Mouse (Mus musculus): Measurements from ENCODE around the gene Tmigd3. TPM values are rescaled to one million over a fixed set of nuclear protein-coding genes. Genes with fewer than 3 reads are reported as not detected.

The Tmigd3 gene
- polyA plus RNA-seq, 1 experiment from 2014 or later, result not detected

DNA sequence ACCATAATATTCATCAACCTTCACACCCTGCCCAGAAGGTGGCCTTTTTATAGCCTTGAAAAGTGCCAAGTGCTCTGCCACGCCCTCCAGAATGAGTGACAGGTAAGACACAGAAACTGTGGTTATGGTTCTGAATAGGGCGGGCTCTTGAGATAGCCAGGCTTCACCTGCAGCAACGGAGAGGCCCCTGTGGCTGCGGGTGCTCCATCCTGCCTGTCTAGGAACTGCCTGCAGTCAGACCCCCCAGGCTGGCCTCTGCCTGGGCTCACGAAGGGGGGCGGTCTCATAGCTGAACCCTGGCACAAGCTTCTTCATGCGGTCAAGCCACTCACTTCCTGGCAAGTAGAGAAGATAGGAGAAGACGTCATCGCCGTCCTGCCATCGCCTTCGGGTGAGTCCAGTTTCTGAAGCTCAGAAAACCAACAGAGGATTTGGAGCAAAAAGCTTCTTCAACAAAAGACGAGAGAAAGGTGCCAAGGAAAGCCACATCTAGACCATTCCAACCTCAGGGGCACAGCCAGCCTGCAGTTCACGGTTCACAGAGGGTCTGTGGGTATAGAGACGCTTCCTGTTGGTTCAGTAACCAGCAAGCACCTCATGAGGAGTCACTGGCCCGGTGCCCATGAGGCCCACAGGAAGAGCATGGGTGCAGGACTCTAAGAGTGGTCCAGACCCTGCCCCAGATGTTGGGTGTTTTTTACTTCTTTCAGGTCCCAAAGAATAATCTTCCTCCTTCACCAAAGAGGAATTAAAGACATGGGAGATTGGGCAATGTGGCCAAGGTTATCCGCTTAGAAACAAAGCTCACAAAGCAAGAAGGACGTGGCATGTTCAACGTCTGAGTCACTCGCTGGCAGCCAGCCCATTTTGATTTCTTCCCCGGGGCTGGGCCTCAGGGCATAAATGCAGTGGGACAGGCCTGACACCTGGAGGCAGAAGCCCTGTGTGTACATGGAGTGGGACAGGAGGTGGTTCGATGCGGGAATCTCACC is 24.2 kb downstream of the Tmigd3 start:
- WGBS (ENCODE audit: insufficient replicate concordance), result 14% methylated on average over 23 of the region's 23 CpGs
- Histone ChIP-seq H3K4me1 (ENCODE audit: control insufficient read depth, low read depth, low read length) (peaks cover 23% of the 10 kb centered on the region), H3K36me3 (ENCODE audit: control insufficient read depth, insufficient read depth) (no peaks in the 10 kb centered on the region), H3K9ac (ENCODE audit: low read depth, low read length) (0 out of 2 replicates have a peak overlapping the region, but pooled peaks have one; percentile 2), H3K4me2 (ENCODE audit: low read depth, low read length) (peak overlapping the region; percentile 42), H3K4me3 (ENCODE audit: low read depth, low read length) (0 out of 2 replicates have a peak overlapping the region, but pooled peaks have one; percentile 10), H3K27ac (ENCODE audit: low read length) (peak overlapping the region; percentile 71), H3K9me3 (replicated peaks; ENCODE audit: control insufficient read depth, low read length) (no peaks in the 10 kb centered on the region), H3K27me3 (ENCODE audit: control insufficient read depth, insufficient read depth, low read depth, low read length) (no peaks in the 10 kb centered on the region; the same call in 1 of the 2 replicates)
- ATAC-seq (ENCODE audit: low read depth), result peak; percentile 67

- Histone ChIP-seq H3K4me1 (ENCODE audit: control insufficient read depth, low read depth, low read length) (peaks cover 23% of the 10 kb centered on the region), H3K4me3 (ENCODE audit: low read depth, low read length) (no peak overlapping the region), H3K27me3 (ENCODE audit: control insufficient read depth, insufficient read depth, low read depth, low read length) (no peaks in the 10 kb centered on the region; the same call in 1 of the 2 replicates), H3K4me2 (ENCODE audit: low read depth, low read length) (no peak overlapping the region), H3K27ac (ENCODE audit: low read length) (no peak overlapping the region), H3K9ac (ENCODE audit: low read depth, low read length) (no peak overlapping the region), H3K9me3 (replicated peaks; ENCODE audit: control insufficient read depth, low read length) (no peaks in the 10 kb centered on the region), H3K36me3 (ENCODE audit: control insufficient read depth, insufficient read depth) (no peaks in the 10 kb centered on the region)
- no peak for ATAC-seq (ENCODE audit: low read depth)
- 73% methylated on average over 3 of the region's 3 CpGs for WGBS (ENCODE audit: insufficient replicate concordance)
These were observed 26.1 kb downstream of the Tmigd3 start for GRCm38 (mm10) chr3:105896811-105897210.

GRCm38 (mm10) chr3:105898325-105898724 is 27.6 kb downstream of the Tmigd3 start:
- Histone ChIP-seq H3K9ac (ENCODE audit: low read depth, low read length) (no peak overlapping the region), H3K36me3 (ENCODE audit: control insufficient read depth, insufficient read depth) (no peaks in the 10 kb centered on the region), H3K27me3 (ENCODE audit: control insufficient read depth, insufficient read depth, low read depth, low read length) (no peaks in the 10 kb centered on the region; the same call in 1 of the 2 replicates), H3K4me3 (ENCODE audit: low read depth, low read length) (no peak overlapping the region), H3K27ac (ENCODE audit: low read length) (no peak overlapping the region), H3K4me1 (ENCODE audit: control insufficient read depth, low read depth, low read length) (peaks cover 12% of the 10 kb centered on the region), H3K4me2 (ENCODE audit: low read depth, low read length) (no peak overlapping the region), H3K9me3 (replicated peaks; ENCODE audit: control insufficient read depth, low read length) (no peaks in the 10 kb centered on the region)
- 24% methylated on average over 2 of the region's 2 CpGs for WGBS (ENCODE audit: insufficient replicate concordance)
- no peak for ATAC-seq (ENCODE audit: low read depth)

- 74% methylated on average over 11 of the region's 11 CpGs for WGBS (ENCODE audit: insufficient replicate concordance)
- Histone ChIP-seq H3K9me3 (replicated peaks; ENCODE audit: control insufficient read depth, low read length) (no peaks in the 10 kb centered on the region), H3K27ac (ENCODE audit: low read length) (no peak overlapping the region), H3K4me2 (ENCODE audit: low read depth, low read length) (no peak overlapping the region), H3K4me1 (ENCODE audit: control insufficient read depth, low read depth, low read length) (peaks cover 11% of the 10 kb centered on the region), H3K27me3 (ENCODE audit: control insufficient read depth, insufficient read depth, low read depth, low read length) (no peaks in the 10 kb centered on the region; the same call in 1 of the 2 replicates), H3K36me3 (ENCODE audit: control insufficient read depth, insufficient read depth) (no peaks in the 10 kb centered on the region), H3K4me3 (ENCODE audit: low read depth, low read length) (no peak overlapping the region), H3K9ac (ENCODE audit: low read depth, low read length) (no peak overlapping the region)
- no peak for ATAC-seq (ENCODE audit: low read depth)
These were observed 28.2 kb downstream of the Tmigd3 start for GRCm38 (mm10) chr3:105898861-105899260.

GRCm38 (mm10) chr3:105899394-105900147 is 28.9 kb downstream of the Tmigd3 start:
- Histone ChIP-seq H3K4me2 (ENCODE audit: low read depth, low read length) (no peak overlapping the region), H3K9ac (ENCODE audit: low read depth, low read length) (no peak overlapping the region), H3K27me3 (ENCODE audit: control insufficient read depth, insufficient read depth, low read depth, low read length) (no peaks in the 10 kb centered on the region), H3K4me3 (ENCODE audit: low read depth, low read length) (no peak overlapping the region), H3K9me3 (replicated peaks; ENCODE audit: control insufficient read depth, low read length) (no peaks in the 10 kb centered on the region), H3K36me3 (ENCODE audit: control insufficient read depth, insufficient read depth) (no peaks in the 10 kb centered on the region), H3K4me1 (ENCODE audit: control insufficient read depth, low read depth, low read length) (peaks cover 10% of the 10 kb centered on the region), H3K27ac (ENCODE audit: low read length) (no peak overlapping the region)
- ATAC-seq (ENCODE audit: low read depth), result peak; percentile 46; the same call in 1 of the 2 replicates
- 30% methylated on average over 8 of the region's 8 CpGs for WGBS (ENCODE audit: insufficient replicate concordance)

GRCm38 (mm10) chr3:105900266-105900665 is 29.6 kb downstream of the Tmigd3 start:
- Histone ChIP-seq H3K27ac (ENCODE audit: low read length) (peak overlapping the region; percentile 7; the same call in 1 of the 2 replicates), H3K4me3 (ENCODE audit: low read depth, low read length) (no peak overlapping the region), H3K4me2 (ENCODE audit: low read depth, low read length) (no peak overlapping the region), H3K9ac (ENCODE audit: low read depth, low read length) (no peak overlapping the region), H3K4me1 (ENCODE audit: control insufficient read depth, low read depth, low read length) (peaks cover 6% of the 10 kb centered on the region), H3K27me3 (ENCODE audit: control insufficient read depth, insufficient read depth, low read depth, low read length) (no peaks in the 10 kb centered on the region), H3K36me3 (ENCODE audit: control insufficient read depth, insufficient read depth) (no peaks in the 10 kb centered on the region), H3K9me3 (replicated peaks; ENCODE audit: control insufficient read depth, low read length) (no peaks in the 10 kb centered on the region)
- WGBS (ENCODE audit: insufficient replicate concordance), result 56% methylated on average over 6 of the region's 6 CpGs
- no peak for ATAC-seq (ENCODE audit: low read depth)

GRCm38 (mm10) chr3:105900716-105901115 is 30.0 kb downstream of the Tmigd3 start:
- Histone ChIP-seq H3K27me3 (ENCODE audit: control insufficient read depth, insufficient read depth, low read depth, low read length) (no peaks in the 10 kb centered on the region), H3K4me1 (ENCODE audit: control insufficient read depth, low read depth, low read length) (peaks cover 6% of the 10 kb centered on the region), H3K27ac (ENCODE audit: low read length) (peak overlapping the region; percentile 3; the same call in 1 of the 2 replicates), H3K9me3 (replicated peaks; ENCODE audit: control insufficient read depth, low read length) (no peaks in the 10 kb centered on the region), H3K4me3 (ENCODE audit: low read depth, low read length) (no peak overlapping the region), H3K36me3 (ENCODE audit: control insufficient read depth, insufficient read depth) (no peaks in the 10 kb centered on the region), H3K9ac (ENCODE audit: low read depth, low read length) (no peak overlapping the region), H3K4me2 (ENCODE audit: low read depth, low read length) (no peak overlapping the region)
- peak; percentile 41; the same call in 1 of the 2 replicates for ATAC-seq (ENCODE audit: low read depth)
- WGBS (ENCODE audit: insufficient replicate concordance), result 27% methylated on average over 3 of the region's 3 CpGs

- H3K9me3 ChIP-seq (replicated peaks; ENCODE audit: control insufficient read depth, low read length), result no peaks in the 10 kb centered on the region
- ATAC-seq (ENCODE audit: low read depth), result no peak
- 60% methylated on average over 4 of the region's 4 CpGs for WGBS (ENCODE audit: insufficient replicate concordance)
These were observed 30.8 kb downstream of the Tmigd3 start for GRCm38 (mm10) chr3:105901468-105901867.

More at GRCm38 (mm10) chr3:105901468-105901867, 30.8 kb downstream of the Tmigd3 start:
- Histone ChIP-seq H3K9ac (ENCODE audit: low read depth, low read length) (no peak overlapping the region), H3K4me1 (ENCODE audit: control insufficient read depth, low read depth, low read length) (peaks cover 6% of the 10 kb centered on the region), H3K36me3 (ENCODE audit: control insufficient read depth, insufficient read depth) (no peaks in the 10 kb centered on the region), H3K4me3 (ENCODE audit: low read depth, low read length) (no peak overlapping the region), H3K27ac (ENCODE audit: low read length) (no peak overlapping the region), H3K27me3 (ENCODE audit: control insufficient read depth, insufficient read depth, low read depth, low read length) (no peaks in the 10 kb centered on the region), H3K4me2 (ENCODE audit: low read depth, low read length) (no peak overlapping the region)
